Comparison of ENCODE assay signal across 17 mouse cellular contexts in the genomic region with DNA sequence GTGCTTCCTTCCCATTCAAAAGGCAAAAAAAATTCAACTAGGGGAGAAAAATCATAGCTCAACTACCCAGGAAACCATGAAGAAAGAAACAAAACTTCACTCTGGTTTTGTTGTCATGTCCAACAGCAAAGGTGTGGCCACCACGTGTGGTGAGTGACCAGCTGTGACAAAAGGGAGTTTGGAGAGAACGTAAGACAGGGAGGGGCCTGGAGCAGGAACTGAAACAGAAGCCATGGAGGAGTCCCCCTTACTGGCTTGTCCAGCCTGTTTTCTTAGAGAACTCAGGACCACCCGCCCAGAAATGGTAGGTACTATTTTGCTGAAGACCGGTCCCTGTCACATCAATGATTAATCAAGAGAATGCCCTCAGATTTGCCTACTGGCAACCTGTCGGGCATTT.
"Had no signal": no experiment of that assay in that cellular context is flagged by ENCODE, and none has a peak within 500 bp of the region (broad histone marks: within the 10 kb centered on the region; RNA-seq: fewer than 3 reads in every experiment).

No protein-coding gene starts in this region.

- DNase-seq: left cerebral cortex, postnatal 4 days; liver; liver, embryonic 13.5 days; liver, postnatal 0 days; lung, adult 18-20 months; lung, adult 2 months; lung, embryonic 14.5 days; lung, postnatal 10 days; lung, postnatal 14 days; lung, postnatal 36 days; lung, postnatal 4 days; midbrain, embryonic 14.5 days had no signal

- ATAC-seq: liver, embryonic 12.5 days; liver, postnatal 0 days; lung, postnatal 0 days; midbrain, embryonic 13.5 days; midbrain, embryonic 15.5 days; midbrain, embryonic 16.5 days had no signal
